Mouse (Mus musculus) midbrain, embryonic 16.5 days (tissue): Measurements from ENCODE around the gene Ttc7b. TPM values are rescaled to one million over a fixed set of nuclear protein-coding genes. Genes with fewer than 3 reads are reported as not detected.

Experiments
- ATAC-seq: fragments of 200-750 bp; cut with Nextera tagmentation; 2 replicates; pipeline ENCODE4 v1.8.0; 2017; ENCODE audit warnings: moderate TSS enrichment
- H3K27ac ChIP-seq: fragments of 300-500 bp; sonication (generic); 2 replicates; pipeline ENCODE4 v1.5.1; 2014; ENCODE audit warnings: mild to moderate bottlenecking, low read length, mixed read lengths
- H3K27me3 ChIP-seq: fragments of 300-500 bp; sonication (generic); 2 replicates; pipeline ENCODE4 v1.6.1; 2014; ENCODE audit warnings: low read depth, low read length, mixed read lengths; ENCODE audit not compliant: control insufficient read depth, insufficient read depth
- H3K36me3 ChIP-seq: fragments of 300-500 bp; sonication (generic); 2 replicates; pipeline ENCODE4 v1.6.1; 2014; ENCODE audit warnings: mild to moderate bottlenecking, low read length, moderate library complexity, mixed read lengths; ENCODE audit not compliant: control insufficient read depth, insufficient read depth
- H3K4me1 ChIP-seq: fragments of 300-500 bp; sonication (generic); 2 replicates; pipeline ENCODE4 v1.6.1; 2014; ENCODE audit warnings: mild to moderate bottlenecking, low read length, mixed read lengths; ENCODE audit not compliant: control insufficient read depth, insufficient read depth
- H3K4me2 ChIP-seq: fragments of 300-500 bp; sonication (generic); 2 replicates; pipeline ENCODE4 v1.6.1; 2014; ENCODE audit warnings: mild to moderate bottlenecking, low read length, mixed read lengths
- H3K4me3 ChIP-seq: fragments of 300-500 bp; sonication (generic); 2 replicates; pipeline ENCODE4 v1.5.1; 2014; ENCODE audit warnings: low read depth, mild to moderate bottlenecking, low read length, moderate library complexity, mixed read lengths
- H3K9ac ChIP-seq: fragments of 300-500 bp; sonication (generic); 2 replicates; pipeline ENCODE4 v1.6.1; 2014; ENCODE audit warnings: low read depth, low read length, mixed read lengths
- H3K9me3 ChIP-seq: fragments of 300-500 bp; sonication (generic); replicated peaks from 2 replicates; pipeline ENCODE4 v1.6.1; 2014; ENCODE audit warnings: mild to moderate bottlenecking, low read length, mixed read lengths; ENCODE audit not compliant: control insufficient read depth, poor library complexity, severe bottlenecking
- WGBS: fragments of 180-500 bp; shearing (Covaris S2); extraction: QIAGEN DNeasy Blood & Tissue Kit; methylation state at CpG from one replicate; pipeline ENCODE4 v1.1.7; 2014; 5-methylcytosine and 5-hydroxymethylcytosine counted together
- polyA plus RNA-seq: library from polyadenylated mRNA; unstranded; fragments of >200 nt; fragmentation: Nextera tagmentation; extraction: Ambion mirVana; gene quantifications from 2 replicates; pipeline ENCODE4 v1.2.1, GENCODE M21; 2015

The Ttc7b gene
- polyA plus RNA-seq, 1 experiment from 2014 or later: 7.2 TPM

DNA sequence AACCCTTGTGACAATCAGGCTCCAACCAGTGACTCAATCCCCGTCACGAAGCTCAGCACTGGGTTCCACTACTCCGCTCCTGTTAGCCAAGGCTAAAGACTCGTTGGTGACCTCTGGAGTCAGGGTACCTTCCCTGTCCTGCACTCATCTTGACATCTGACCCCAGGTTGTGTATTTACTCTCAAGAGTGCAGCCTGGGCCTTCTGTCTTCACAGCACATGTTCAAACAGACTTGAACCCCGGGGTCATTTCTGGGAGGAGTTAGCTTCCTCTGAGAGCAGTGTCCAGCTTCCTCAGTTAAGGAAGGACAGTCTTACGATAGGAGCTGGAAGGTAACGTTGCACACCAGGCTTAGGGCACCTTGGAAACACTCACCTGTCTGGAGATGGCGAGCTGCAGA, 144.8 kb downstream of the Ttc7b start:
- ATAC-seq: no peak
- no peak overlapping the region for H3K4me2 ChIP-seq
- H3K36me3 ChIP-seq: peaks cover 19% of the 10 kb centered on the region
- no peak overlapping the region for H3K9ac ChIP-seq
- no peak overlapping the region for H3K4me3 ChIP-seq
- no peaks in the 10 kb centered on the region for H3K27me3 ChIP-seq
- H3K9me3 ChIP-seq: no peaks in the 10 kb centered on the region
- H3K4me1 ChIP-seq: no peaks in the 10 kb centered on the region
- no peak overlapping the region for H3K27ac ChIP-seq
- 89% methylated on average over 8 of the region's 8 CpGs for WGBS

DNA sequence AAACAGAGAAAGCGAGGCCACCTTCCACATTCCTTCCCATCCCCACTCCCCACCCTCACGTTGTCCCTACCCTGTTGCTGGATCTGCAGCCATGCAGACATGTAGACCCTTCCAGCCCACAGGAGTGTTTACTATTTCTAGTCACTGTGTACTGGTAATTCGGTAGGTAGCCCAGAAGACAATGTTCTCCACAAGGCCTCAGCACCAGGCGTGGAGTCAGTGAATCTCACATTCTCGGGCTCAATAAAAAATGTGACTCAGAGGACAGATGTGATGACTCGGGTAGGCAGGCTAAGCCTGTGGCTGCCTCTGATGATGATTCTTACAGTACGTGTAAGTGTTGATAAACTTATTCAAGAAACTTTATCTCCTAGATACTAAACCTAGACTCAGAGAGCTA, 147.8 kb downstream of the Ttc7b start:
- H3K36me3 ChIP-seq: peaks cover 30% of the 10 kb centered on the region

DNA sequence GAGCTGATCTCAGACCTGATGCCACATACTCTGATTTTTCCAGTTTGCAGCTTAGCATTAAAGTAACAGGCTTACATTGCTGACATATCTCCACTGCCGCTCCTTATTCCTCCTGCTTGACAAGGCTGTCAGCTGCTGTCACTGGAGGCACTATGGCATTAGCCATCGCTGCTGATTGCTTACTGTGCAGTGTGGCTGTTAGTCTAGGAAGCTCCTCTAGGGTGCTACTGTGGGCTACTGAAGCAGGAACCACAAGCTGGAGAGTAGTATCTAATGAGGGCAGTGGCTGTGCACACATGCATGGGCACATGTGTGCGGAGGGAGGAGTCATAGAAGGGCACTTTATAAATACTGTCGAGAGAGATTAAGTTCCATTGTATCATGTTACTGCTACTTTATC, 148.6 kb downstream of the Ttc7b start:
- ATAC-seq: no peak
- WGBS: 83% methylated on average over 4 of the region's 4 CpGs
- no peak overlapping the region for H3K27ac ChIP-seq
- no peak overlapping the region for H3K9ac ChIP-seq
- no peaks in the 10 kb centered on the region for H3K27me3 ChIP-seq
- H3K4me1 ChIP-seq: no peaks in the 10 kb centered on the region
- no peaks in the 10 kb centered on the region for H3K9me3 ChIP-seq
- peaks cover 30% of the 10 kb centered on the region for H3K36me3 ChIP-seq
- H3K4me3 ChIP-seq: no peak overlapping the region
- no peak overlapping the region for H3K4me2 ChIP-seq

More for the DNA sequence above, 147.8 kb downstream of the Ttc7b start:
- H3K4me3 ChIP-seq: no peak overlapping the region
- no peak overlapping the region for H3K4me2 ChIP-seq
- no peak overlapping the region for H3K27ac ChIP-seq
- H3K9ac ChIP-seq: no peak overlapping the region
- WGBS: 82% methylated on average over 7 of the region's 7 CpGs
- no peak for ATAC-seq
- no peaks in the 10 kb centered on the region for H3K4me1 ChIP-seq
- no peaks in the 10 kb centered on the region for H3K9me3 ChIP-seq
- no peaks in the 10 kb centered on the region for H3K27me3 ChIP-seq

DNA sequence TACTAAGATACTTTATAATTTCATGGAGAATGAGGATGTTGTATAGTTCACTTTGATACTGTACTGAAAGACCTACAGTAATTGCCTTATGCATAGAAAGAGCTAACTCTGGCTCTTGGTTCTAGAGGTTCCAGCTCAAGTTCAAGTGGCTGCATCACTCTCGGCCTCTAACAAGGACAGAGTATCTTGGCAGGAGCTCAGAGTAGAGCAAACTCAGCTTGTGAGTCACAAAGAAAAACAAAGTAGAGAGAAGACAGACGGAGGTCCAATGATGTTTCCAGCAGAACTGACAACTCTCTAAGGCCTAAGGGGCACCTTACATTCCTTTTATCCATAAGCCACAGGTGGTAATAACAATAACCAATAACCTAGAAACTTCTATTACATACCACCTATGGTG, 150.8 kb downstream of the Ttc7b start:
- Histone ChIP-seq H3K4me1 (no peaks in the 10 kb centered on the region), H3K9me3 (no peaks in the 10 kb centered on the region), H3K4me2 (no peak overlapping the region), H3K27ac (no peak overlapping the region), H3K27me3 (no peaks in the 10 kb centered on the region), H3K4me3 (no peak overlapping the region), H3K9ac (no peak overlapping the region), H3K36me3 (peaks cover 28% of the 10 kb centered on the region)
- ATAC-seq: no peak
- WGBS: 94% methylated on average over 2 of the region's 2 CpGs

DNA sequence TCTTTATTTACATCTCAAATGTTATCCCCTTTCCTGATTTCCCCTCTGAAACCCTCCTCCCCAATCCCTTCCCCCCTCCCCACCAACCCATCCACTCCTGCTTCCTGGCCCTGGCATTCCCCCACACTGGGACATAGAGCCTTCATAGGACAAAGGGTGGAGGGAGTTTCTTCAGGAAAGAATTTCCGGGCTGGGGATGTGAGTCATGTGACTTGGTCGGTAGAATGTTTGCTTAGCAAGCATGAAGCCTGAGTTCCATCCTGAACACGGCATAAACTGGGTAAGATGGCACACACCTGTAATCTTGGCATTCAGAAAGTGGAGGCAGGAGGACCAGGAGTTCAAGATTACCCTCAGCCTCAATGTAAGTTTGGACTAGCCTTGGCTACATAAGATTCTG, 151.4 kb downstream of the Ttc7b start:
- 73% methylated on average over 3 of the region's 3 CpGs for WGBS
- Histone ChIP-seq H3K4me1 (no peaks in the 10 kb centered on the region), H3K27me3 (no peaks in the 10 kb centered on the region), H3K27ac (no peak overlapping the region), H3K4me3 (no peak overlapping the region), H3K9me3 (no peaks in the 10 kb centered on the region), H3K9ac (no peak overlapping the region), H3K4me2 (no peak overlapping the region), H3K36me3 (peaks cover 31% of the 10 kb centered on the region)
- ATAC-seq: no peak

DNA sequence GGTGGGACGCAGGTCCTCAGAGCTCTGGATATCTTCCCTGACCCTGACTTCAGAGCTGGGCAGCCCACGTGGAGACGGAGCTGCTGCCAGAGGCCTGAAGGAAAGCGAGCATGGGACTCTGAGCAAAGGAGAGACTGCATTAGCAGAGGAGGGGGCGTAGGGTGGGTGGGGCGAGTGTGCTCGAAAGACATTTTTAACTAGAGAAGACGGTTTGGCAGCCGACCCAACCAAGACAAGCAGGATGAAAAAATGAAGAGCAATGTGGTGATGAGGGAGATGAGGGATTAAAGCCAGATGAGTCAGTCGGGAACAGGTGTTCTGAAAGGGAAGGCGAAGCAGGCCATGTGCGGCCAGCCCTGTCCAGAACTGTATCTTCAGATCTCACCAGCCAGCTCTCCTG, 159.3 kb downstream of the Ttc7b start:
- H3K36me3 ChIP-seq: peaks cover 19% of the 10 kb centered on the region; the same call in 1 of the 2 replicates
- no peak overlapping the region for H3K4me3 ChIP-seq
- H3K4me1 ChIP-seq: no peaks in the 10 kb centered on the region
- no peak for ATAC-seq
- no peaks in the 10 kb centered on the region for H3K27me3 ChIP-seq
- H3K4me2 ChIP-seq: no peak overlapping the region
- no peak overlapping the region for H3K27ac ChIP-seq
- H3K9ac ChIP-seq: no peak overlapping the region
- no peaks in the 10 kb centered on the region for H3K9me3 ChIP-seq
- WGBS: 90% methylated on average over 12 of the region's 12 CpGs

DNA sequence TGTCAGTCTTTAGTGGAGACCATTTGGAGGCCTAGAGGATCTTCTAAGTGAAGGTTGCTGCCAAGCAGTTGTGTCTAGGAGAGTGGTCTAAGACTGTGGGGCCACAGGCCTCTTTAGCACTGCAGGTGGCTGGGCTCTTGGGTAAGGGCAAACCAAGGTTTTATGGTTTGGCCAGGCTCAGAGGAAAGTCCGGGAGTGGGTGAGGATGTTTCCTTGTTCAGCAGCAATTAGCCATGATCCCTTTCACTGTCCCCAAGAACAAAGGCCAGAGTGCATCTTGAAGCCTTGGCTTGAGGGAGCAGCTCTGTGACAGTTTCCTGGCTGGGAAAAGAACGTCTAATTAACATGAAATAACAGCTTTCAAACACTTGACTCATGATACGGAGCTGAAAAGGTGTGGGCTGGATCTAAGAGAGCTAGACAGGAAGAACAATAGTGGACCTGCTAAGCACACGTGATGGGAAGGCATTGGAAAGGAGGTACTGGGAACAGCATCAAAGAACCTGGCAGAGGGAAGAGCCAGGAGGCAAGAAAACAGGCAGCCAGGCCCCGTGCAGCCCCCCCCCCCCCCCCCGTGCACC, 162.5 kb downstream of the Ttc7b start:
- peaks cover 11% of the 10 kb centered on the region for H3K36me3 ChIP-seq
- no peak overlapping the region for H3K4me3 ChIP-seq
- no peak overlapping the region for H3K27ac ChIP-seq
- no peaks in the 10 kb centered on the region for H3K27me3 ChIP-seq
- no peak overlapping the region for H3K4me2 ChIP-seq
- H3K9ac ChIP-seq: no peak overlapping the region
- no peaks in the 10 kb centered on the region for H3K4me1 ChIP-seq
- 61% methylated on average over 6 of the region's 6 CpGs for WGBS
- no peaks in the 10 kb centered on the region for H3K9me3 ChIP-seq
- no peak for ATAC-seq

DNA sequence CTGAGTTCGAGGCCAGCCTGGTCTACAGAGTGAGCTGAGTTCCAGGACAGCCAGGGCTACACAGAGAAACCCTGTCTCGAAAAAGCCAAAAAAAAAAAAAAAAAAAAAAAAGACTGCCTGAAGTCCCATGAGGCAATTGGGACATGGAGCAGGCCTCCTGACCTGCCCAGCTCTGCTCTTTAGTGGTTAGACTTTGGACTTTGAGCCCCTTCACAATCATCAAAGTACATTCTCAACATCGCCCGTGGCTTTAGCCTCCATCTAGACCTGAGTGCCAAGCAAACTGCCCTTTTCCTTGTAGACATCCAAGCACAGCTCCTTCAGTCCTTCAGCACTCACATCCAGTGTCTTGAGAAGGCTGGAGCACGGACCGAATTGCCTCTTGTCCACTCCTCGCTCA, 164.2 kb downstream of the Ttc7b start:
- 97% methylated on average over 7 of the region's 7 CpGs for WGBS
- no peak for ATAC-seq
- H3K4me1 ChIP-seq: no peaks in the 10 kb centered on the region
- H3K36me3 ChIP-seq: peaks cover 11% of the 10 kb centered on the region
- no peaks in the 10 kb centered on the region for H3K27me3 ChIP-seq
- H3K4me2 ChIP-seq: no peak overlapping the region
- H3K9me3 ChIP-seq: no peaks in the 10 kb centered on the region
- H3K27ac ChIP-seq: no peak overlapping the region
- H3K4me3 ChIP-seq: no peak overlapping the region
- no peak overlapping the region for H3K9ac ChIP-seq

DNA sequence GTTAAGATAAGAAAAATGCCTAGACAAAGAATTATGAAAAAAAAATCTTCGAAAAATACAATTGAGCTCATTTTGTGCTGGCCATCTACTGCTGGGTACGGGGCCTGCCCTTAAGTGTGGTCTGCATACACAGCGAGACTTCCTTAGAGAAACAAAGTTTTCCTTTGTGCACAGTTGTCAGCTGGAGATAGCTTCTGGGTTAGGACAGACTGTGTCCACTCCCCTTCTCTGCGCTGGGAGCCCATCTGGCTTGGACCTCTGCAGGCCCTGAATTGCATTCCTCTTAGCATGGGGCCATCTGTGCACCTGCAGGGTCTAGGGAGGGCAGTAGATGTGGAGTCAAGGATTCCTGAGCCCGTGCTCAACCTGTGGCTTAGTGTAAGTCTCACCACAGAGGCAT, 165.1 kb downstream of the Ttc7b start:
- no peaks in the 10 kb centered on the region for H3K9me3 ChIP-seq
- no peak overlapping the region for H3K27ac ChIP-seq
- no peak overlapping the region for H3K9ac ChIP-seq
- H3K4me2 ChIP-seq: no peak overlapping the region
- no peak overlapping the region for H3K4me3 ChIP-seq
- peaks cover 16% of the 10 kb centered on the region for H3K36me3 ChIP-seq
- no peaks in the 10 kb centered on the region for H3K4me1 ChIP-seq
- WGBS: 71% methylated on average over 5 of the region's 5 CpGs
- no peaks in the 10 kb centered on the region for H3K27me3 ChIP-seq
- no peak for ATAC-seq
